Mouse (Mus musculus) duodenum, adult 2 months (tissue): Measurements from ENCODE around the gene Anp32b. TPM values are rescaled to one million over a fixed set of nuclear protein-coding genes. Genes with fewer than 3 reads are reported as not detected.

Experiments
- polyA plus RNA-seq: library from polyadenylated mRNA; depleted of rRNA; stranded (reverse); fragments of >200 nt; gene quantifications from 2 replicates; pipeline ENCODE4 v1.2.3, GENCODE M21; 2012; ENCODE audit warnings: low replicate concordance; rRNA removed

Anp32b gene
- polyA plus RNA-seq = 23.0 and 30.4 TPM in 2 replicates

GRCm38 (mm10) chr4:46450519-46451131, at the start of gene Anp32b:
Gene Anp32b (plus strand): TSS chr4:46450902.

GRCm38 (mm10) chr4:46413406-46413805, 37.3 kb upstream of the Anp32b start, which contains the start of gene Hemgn:
Gene Hemgn (minus strand): TSS chr4:46413506.

GRCm38 (mm10) chr4:46489028-46489925, 38.6 kb downstream of the Anp32b start, which contains the start of gene Nans:
Gene Nans (plus strand): TSS chr4:46489248.

Other genes starting within 250 kb of the Anp32b start
- gene Foxe1, start 107.3 kb upstream of the Anp32b start, polyA plus RNA-seq = 0.08 TPM in 1 of 2 replicates, not detected in the other
- gene Trmo, start 61.5 kb upstream of the Anp32b start, polyA plus RNA-seq = 1.5 and 2.5 TPM in 2 replicates
- gene Hemgn, start 37.4 kb upstream of the Anp32b start, polyA plus RNA-seq = 0.09 TPM in 1 of 2 replicates, not detected in the other
- 28.0 and 38.4 TPM in 2 replicates for gene Nans, start 38.3 kb downstream of the Anp32b start, polyA plus RNA-seq
- gene Trim14, start 85.2 kb downstream of the Anp32b start, polyA plus RNA-seq = 18.9 and 46.1 TPM in 2 replicates
- 236 and 272 TPM in 2 replicates for gene Coro2a, start 151.3 kb downstream of the Anp32b start, polyA plus RNA-seq
- 4.2 and 6.2 TPM in 2 replicates for gene Tbc1d2, start 199.3 kb downstream of the Anp32b start, polyA plus RNA-seq